Mouse (Mus musculus) gonadal fat pad, adult 2 months (tissue): ENCODE data around the gene Tmem26. TPM values are rescaled to one million over a fixed set of nuclear protein-coding genes. Genes with fewer than 3 reads are reported as not detected.
"Not testable (repeated sequence)": the region's sequence is repeated elsewhere in the genome, so short reads cannot be mapped to it uniquely, and the experiment has no call there.

ENCODE experiments used
- DNase-seq: peaks from one replicate; pipeline ENCODE4 v3.0.0-alpha.2; 2012; ENCODE audit warnings: low read depth
- polyA plus RNA-seq: library from polyadenylated mRNA; depleted of rRNA; stranded (reverse); fragments of >200 nt; gene quantifications from 2 replicates; pipeline ENCODE4 v1.2.3, GENCODE M21; 2012; rRNA removed

The Tmem26 gene
- 0.54 and 0.57 TPM in 2 replicates for polyA plus RNA-seq

DNA sequence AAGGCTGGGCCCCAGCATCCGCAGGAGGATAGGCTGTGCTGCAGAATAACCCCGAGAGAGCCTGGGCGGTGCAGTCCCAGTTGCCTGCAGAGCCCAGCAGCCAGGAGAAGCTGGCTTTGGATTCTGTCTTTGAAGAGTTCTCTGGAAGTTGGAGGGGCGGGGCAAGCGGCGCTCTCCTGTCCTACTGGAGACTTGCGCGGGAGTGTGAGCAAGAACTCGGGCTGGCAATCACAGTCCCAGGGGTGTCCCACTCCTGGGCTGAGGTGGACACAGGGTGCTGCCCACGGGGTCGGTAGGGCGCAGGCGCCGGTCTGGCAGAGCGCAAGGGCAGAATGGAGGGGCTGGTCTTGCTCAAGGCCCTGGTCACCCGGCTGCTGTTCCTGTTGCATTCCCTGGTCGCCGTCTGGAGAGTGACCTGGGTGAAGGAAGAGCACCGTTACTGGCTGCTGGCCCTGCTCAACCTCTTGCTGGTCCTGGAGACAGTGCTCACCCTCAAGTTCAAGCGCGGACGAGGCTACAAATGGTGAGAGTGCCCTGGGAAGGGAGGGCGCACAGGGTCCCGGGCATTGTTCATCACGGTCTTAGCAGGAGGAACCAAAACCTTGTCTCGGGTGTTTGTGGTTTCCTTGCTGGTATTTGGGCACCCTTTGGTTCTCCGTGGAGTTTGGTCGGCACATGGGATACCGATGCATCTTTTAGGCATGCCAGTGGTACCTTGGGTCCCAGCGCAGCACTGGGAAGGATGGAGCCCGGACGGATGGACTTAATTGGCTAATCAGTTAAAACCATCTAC is at the start of gene Tmem26:
Gene Tmem26 (plus strand): TSS at position 79 of the 793 bp plus-strand sequence.
- DNase-seq = no peak

DNA sequence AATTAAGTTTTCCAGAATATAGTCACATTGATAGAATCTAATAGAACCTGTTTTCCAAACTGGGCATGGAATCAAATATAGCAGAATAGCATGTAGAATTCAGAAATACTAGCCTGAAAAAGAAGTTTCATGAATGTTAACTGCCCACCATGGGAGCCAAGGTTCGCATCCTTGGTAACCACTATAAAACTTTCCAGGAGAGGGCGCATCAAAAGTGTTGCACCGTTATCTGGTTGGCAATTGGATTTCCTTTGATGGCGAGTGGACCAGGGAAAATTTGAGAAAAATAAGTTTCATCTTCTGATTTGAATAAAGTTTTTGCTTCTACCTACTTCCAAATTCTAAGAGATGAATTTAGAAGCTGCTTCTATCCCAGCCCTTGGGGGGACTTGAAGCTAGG is 44.8 kb upstream of the Tmem26 start:
- no peak for DNase-seq

DNA sequence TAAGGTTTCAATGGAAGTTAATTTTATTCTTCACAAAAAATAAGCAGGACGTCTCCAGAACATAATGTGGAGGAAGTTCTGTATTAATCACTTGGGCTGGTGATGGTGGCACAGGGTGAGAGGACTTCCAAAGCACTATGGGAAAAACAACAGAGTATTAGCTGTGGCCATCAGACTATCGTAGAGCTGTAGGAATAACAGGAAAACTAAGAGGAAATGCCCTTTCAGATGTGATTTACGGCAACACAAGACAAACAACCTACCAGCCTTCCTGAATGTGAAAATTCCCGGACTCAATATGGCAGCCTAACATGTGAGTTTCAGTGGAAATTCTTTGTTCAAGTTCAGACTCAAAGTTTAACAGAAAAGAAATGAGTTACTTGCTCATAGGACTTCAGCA is 42.2 kb upstream of the Tmem26 start:
- no peak for DNase-seq

DNA sequence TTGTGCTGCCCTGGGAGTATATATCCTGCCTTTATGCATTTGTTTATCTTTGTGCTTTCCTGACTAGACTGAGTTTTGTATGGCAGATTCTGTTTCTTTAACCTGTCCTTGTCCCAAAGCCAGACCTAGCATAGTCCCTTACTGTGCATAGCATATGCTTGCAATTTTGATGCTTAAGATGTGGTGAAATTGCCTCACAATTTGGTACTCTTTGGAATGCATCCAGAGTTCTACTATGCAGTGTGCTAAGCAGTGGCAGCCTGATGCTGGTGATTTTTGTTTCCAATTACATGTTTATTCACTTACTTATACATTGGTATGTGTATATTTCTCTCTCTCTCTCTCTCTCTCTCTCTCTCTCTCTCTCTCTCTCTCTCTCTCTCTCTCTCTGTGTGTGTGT is 37.9 kb upstream of the Tmem26 start:
- DNase-seq = no peak

DNA sequence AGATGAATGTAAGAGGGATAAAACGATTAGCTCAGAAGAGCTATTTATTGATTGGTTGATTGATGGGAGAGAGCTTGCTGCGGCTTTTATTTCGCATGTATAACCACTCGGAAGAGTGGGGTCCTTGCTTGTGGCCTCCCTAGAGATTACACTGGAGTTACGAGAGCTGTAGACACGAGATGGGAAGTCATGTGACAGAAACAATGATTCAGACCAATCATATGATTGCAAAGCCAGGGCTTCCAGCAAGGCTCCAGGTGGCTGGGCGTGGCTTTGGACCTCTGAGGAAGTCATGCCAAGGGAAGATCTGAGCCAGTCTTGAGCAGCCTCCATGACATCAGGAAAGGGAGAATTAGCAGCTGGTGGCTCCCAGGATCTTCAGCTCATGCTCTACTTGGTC is 32.3 kb upstream of the Tmem26 start:
- DNase-seq = no peak

DNA sequence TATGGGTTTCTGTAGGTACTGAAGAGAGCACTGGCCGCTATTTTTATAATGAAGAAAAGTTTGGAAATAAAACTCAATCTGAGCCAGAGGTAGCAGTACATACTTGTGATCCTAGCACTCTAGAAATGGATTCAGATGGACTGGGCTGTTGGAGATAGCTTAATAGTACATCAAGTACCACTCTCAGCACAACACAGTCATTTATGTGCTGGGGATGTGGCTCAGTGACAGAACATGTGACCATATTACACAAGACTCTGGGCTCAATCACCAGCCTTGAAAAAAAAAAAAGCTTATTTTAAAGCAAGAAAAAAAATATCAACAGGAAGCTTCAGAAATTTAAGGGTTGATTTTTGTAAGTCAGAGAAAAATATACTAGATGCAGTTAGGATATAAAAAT is 31.0 kb upstream of the Tmem26 start:
- no peak for DNase-seq

DNA sequence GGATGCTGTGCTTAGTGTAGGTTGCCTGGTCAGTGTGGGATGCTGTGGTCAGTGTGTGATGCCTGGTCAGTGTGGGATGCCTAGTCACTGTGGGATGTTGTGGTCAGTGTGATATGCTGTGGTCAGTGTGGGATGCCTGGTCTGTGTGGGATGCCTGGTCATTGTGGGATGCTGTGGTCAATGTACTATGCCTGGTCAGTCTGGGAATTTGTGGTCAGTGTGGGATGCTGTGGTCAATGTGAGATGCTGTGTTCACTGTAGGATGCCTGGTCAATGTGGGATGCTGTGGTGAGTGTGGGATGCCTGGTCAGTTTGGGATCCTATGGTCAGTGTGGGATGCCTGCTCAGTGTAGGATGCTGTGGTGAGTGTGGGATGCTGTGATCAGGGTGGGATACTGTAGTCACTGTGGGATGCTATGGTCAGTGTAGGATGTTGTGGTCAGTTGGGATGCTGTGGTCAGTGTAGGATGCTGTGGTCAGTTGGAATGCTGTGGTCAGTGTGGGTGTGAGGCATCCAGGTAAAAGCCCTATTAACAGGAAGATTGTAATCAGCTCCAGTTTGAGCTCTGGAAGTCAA is 27.6 kb upstream of the Tmem26 start:
- DNase-seq = no peak

DNA sequence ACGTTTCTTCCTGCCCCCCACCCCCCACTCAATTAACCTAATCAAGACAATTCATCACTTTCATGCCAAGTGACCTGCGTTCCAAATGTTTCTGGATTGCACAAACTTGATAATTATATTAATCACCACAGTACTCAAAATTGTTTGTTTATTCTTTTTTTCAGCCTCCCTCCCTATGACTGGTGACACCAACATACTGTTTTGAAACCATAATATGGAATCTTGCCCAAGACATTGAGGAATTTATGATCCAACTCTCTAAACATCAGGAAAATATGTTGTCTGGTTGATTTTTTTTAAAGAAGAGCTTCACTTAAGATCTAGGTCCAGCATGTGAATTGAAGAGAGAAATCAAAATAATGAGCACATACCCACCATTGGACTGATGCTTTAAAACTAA is 19.2 kb upstream of the Tmem26 start:
- no peak for DNase-seq

DNA sequence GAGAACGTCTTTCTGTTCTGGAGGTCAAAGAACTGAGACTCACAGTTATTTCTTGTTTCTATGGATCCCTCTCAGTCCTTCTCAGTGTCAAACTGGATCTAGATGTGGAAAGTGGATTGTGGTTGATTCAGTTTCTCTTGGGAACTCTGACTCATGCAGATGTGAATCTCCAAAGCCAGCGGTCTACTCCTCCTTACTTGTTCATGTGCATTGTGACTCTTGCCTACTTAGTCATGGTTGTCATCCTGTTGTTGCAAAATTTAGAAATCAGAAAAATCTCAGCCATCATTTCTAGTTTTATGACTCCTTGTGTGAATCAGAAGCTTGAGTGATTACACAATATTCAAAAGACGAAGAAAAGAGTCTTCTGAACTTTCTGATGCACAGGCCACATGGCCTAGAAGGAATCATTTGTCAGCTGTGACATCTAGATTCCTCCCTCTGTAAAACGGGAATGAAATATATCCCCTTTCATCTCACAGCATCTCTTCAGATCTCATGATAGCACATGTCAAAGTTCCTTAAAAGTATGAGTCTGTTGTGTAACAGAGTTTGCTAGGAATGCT is 17.9 kb upstream of the Tmem26 start:
- DNase-seq = no peak

DNA sequence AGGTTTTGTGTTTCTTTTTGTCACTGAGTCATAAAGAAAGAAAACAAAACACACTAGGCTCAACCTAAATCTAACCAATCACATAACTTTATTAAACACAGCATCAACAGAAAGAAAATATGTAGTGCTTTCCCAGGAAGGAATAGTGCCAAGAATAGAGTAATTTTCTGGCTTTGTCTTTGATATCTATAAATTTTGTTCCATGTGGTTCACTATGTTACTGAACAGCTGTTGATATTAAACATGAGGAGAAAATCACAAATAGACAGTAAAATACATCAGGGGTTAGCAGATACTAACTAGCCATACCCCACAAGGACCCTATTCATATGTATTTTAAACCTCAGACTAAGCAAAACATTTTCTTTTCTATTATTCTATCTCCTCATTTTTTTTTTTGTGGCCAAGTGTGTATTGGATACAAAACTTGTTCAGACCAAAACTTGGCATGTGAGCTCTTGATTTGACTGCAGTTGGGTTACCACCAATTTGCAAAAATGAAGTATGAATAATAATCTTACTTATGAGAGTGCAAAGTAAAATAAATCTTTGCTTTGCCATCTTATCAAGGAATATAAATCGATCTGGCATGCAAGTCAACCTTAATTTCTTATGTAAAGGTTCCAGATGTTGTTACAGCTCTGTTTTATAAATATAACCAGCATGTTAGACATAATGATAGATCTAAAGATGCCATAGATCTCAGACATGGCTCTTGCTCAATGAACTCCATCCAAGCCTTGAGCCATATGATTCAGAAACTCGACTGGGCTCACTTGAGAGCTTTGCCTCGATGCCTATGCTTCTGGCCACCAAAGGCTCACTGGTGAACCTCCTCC is 16.2 kb upstream of the Tmem26 start:
- DNase-seq = no peak

DNA sequence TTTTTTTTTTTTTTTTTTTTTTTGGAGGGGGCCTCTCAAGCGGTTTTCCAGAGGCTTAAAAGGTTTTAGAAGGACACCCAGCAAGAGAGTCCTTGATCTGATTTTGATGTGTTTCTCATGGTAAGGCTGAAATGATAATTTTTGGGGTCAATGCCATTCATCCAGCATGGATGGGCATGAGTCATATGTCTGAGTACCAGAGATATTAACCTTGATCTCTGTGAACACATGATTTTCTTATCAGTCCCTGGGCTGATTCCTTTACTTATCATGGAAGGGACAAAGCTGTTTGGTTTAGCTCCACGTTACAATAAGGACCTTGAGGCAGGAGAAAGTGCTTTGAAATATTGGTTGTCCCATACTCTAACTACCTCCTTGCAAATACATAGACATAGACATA is 10.5 kb upstream of the Tmem26 start:
- no peak for DNase-seq

DNA sequence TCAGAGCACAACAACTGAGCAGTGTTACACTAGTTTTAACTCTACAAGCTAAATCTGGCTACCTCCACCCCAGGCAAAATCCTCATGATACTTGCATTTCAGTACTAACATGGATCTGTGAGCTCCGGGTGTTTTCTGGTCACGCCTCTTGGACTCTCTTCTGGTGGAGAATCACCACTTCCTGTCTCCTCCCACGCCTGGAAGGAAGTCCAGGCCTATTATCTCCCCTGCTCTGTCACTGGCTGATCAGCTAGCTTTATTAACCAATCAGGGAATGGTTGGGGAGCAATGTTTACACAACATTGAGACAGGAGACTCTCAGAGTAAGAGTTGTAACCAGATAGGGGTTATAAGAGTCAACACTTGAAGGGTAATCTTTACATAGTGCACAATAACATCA is 9.1 kb upstream of the Tmem26 start:
- DNase-seq = no peak

DNA sequence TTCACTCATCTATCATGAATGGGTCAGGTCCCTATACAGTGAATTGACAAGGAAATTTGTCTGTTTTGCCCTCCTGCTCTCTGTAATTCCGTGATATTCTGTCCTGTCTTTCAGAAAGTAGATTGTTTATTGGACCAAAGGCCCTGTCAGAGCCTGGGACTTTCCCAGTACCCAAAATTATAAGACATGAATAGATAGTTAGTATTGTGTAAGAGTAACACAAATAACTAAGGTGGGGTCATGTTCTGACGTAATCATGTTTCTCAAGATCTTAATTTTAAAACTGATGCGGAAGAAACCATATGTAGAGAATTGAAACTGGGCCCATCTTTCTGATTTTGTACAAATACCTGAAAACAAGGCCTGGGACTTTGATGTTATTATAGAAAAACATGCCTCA is 8.1 kb upstream of the Tmem26 start:
- DNase-seq = no peak

DNA sequence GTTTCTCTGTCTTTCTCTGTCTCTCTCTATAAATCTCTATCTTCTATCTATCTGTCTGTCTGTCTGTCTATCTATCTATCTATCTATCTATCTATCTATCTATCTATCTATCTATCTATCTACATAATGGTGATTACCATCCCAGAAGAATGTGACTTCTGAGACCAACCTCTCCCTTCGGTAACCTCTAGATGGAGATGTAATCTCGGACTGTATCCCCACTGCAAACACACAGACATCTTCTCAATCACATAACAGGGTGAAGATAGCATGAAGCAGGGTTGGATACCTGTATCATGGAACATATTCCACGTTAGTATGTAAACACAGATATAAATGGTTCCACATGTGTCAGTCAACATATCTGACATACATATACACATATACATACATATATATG is 5.1 kb upstream of the Tmem26 start:
- DNase-seq = no peak

DNA sequence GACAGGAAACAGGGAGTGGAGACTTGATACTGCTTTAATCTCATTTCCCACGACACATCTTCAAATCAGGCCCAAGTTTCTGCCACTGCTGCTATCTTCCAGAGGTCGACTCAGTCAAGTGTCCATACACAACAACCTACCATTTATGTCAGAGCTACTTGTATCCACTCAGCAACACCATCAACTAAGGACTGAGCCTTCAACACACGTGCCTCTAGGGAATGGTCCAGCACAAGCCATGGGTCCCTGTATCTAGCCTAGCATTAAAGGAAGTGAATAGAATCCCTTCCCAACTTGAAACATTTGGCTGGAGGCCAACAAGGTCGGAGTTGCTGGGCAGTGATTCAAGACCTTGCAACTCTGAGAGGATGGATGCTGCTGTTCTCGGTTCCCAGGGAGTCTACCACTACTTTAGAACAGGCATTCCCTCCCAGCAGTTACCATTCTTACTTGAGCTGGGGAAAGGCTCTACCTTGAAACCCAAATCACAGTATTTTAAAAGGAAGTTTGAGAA is 2.5 kb upstream of the Tmem26 start:
- DNase-seq = no peak

DNA sequence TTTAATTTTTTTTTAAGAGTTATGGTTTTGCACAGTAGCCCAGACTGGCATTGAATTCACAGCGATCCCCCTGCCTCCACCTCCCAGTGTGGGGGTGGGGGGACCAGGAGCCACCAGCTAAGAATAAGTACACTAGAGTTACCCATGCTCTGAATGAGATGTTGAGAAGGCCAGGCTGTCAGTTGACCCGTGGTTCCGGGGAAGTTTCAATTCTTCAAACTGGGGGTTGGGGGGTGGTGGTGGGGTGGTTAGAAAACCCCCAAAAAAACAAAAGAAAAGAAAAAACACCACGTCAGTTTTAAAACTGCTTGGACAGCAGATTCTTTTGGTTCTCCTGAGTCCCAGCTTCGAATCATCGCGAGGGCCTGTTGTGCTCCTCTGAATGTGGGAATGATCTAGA is 431 bp upstream of the Tmem26 start:
- DNase-seq = no peak

DNA sequence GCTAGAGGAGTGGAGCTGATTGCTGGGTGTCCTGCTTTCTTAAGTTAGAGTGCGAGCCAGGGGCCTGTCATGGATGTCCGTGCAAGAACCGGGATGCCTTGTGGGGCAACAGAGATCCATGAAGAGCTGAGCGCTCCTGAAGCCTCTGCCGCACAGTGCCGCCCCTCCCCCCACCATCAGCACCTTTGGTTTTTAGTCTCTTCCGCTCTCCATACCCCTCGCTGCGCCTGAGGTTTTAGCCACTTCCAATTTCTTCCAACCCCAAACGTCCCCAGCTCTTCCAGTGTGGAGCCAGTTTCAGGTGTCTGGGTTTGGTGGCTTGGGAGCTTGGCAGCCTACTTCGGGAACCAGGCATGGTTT is 895 bp downstream of the Tmem26 start:
- DNase-seq = no peak

DNA sequence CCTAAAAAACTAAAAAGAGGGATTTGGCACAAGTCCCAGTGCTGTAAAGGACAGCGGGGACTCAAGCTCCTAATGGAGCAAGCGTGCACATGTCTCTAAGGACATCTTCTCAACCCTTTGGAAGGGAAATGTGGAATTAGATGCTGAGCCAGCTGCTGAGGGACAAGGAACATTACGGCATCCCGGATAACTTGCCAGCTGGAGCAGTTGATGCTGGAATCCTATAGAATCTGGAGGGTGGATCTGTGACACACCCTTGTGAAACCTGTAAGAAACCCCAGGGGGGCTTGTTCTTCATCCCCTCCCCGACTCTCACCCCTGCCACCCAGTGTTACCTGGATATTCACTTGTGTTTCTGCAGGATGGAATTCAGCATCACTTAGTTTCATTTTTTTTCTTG is 4.0 kb downstream of the Tmem26 start:
- DNase-seq = no peak

DNA sequence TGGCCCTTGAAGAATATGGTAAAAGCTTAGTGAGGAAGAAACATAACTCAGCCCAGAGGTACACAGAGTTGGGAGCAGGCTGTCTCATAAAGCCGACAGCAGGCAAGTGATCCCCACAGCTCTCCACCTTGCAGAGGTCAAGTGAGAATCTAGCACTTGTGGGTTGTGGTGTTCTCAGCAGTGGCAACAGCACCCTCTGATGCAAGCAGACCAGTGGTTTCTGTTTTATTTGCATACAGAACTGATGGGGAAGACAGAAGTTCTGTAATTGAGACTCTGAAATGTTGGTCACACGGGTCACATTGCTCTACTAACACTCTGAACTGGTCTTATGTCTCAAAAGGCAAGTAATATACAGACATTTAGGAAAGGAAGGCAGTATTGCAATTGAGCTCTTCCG is 12.2 kb downstream of the Tmem26 start:
- no peak for DNase-seq

DNA sequence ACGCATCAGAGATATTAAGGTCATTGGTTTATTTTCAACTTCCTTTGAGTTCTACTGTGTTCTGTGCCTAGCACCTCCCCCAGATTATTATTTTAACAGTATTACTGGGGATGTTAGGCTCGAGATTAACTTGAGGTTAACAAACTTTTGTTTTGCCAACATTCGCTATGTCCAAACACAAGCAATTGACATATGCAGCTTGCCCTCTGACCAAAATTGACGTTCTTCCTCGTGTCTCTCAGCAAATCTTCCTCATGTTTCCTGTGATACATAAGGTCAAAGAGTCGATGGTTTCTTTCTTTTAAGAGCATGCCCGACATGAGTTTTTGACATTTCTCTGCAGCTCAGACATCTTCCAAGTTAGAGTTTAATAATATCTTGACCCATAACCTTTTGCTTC is 13.9 kb downstream of the Tmem26 start:
- DNase-seq = no peak

DNA sequence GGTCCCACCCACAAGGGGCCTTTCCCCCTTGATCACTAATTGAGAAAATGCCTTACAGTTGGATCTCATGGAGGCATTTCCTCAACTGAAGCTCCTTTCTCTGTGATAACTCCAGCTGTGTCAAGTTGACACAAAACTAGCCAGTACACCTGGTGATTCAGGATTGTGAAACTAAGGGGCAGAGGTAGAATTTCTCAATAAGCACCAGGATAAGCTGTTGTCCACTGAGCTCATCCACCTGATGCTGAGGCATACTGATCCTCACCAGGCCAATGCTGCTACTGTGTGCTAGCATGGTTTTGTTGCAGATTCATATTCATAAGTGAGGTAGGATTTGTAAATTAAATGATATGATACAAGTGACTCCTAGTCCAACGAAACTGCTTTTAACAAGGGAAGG is 15.5 kb downstream of the Tmem26 start:
- DNase-seq = not testable (repeated sequence)

DNA sequence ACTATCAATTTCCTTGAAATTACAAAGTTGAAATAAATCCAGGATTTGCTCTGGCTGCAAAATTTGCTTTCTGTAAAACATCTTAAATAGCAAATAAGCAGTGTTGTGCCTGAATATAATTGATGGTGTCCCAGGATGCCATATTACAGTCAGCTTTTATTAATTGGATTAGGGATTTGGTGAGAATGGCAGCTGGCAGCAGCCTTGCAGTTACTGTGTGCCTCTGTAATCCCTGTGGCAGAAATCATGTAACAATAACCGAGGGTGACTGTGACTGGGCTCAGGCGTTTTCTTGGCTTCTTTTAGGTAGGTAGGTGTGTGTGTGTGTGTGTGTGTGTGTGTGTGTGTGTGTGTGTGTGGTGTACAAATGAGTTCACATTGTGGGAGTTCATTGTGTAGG is 16.8 kb downstream of the Tmem26 start:
- DNase-seq = no peak
